Mouse (Mus musculus) brain, adult 2 months (tissue): ENCODE measurements at regions not wholly inside any gene's neighbourhood (a gene's known extent, or its start where the extent isn't known, plus 50 kb on each side); places are given as distances from the start of the nearest gene placed in this dataset.
"Not testable (repeated sequence)": the region's sequence is repeated elsewhere in the genome, so short reads cannot be mapped to it uniquely, and the experiment has no call there.

ENCODE experiments used
- DNase-seq: peaks from one replicate; pipeline ENCODE4 v3.0.0; 2011; ENCODE audit warnings: low read depth, low spot score

- not testable (repeated sequence) for DNase-seq
Measured at GRCm38 (mm10) chr11:40159161-40159560, 535.8 kb downstream of the Mat2b start.

- peak; percentile 76 for DNase-seq
Measured at GRCm38 (mm10) chr11:40149312-40149711, 545.7 kb downstream of the Mat2b start.

GRCm38 (mm10) chr11:40137803-40138202, 557.2 kb downstream of the Mat2b start:
- DNase-seq, result no peak

- DNase-seq, result peak; percentile 11
Measured at GRCm38 (mm10) chr11:40102613-40103012, 592.4 kb downstream of the Mat2b start.

GRCm38 (mm10) chr11:40074317-40074716, 620.7 kb downstream of the Mat2b start:
- no peak for DNase-seq

- no peak for DNase-seq
Measured at GRCm38 (mm10) chr11:40050503-40050902, 644.5 kb downstream of the Mat2b start.

- peak; percentile 48 for DNase-seq
Measured at GRCm38 (mm10) chr11:40027511-40027910, 667.5 kb downstream of the Mat2b start.

- DNase-seq, result no peak
Measured at GRCm38 (mm10) chr11:39999483-39999882, 695.5 kb downstream of the Mat2b start.

- no peak for DNase-seq
Measured at GRCm38 (mm10) chr11:39998612-39999011, 696.4 kb downstream of the Mat2b start.

GRCm38 (mm10) chr11:39972585-39972984, 722.4 kb downstream of the Mat2b start:
- peak; percentile 66 for DNase-seq

GRCm38 (mm10) chr11:39963705-39964104, 731.3 kb downstream of the Mat2b start:
- no peak for DNase-seq

- DNase-seq, result no peak
Measured at GRCm38 (mm10) chr11:39954426-39954825, 740.6 kb downstream of the Mat2b start.

- peak; percentile 50 for DNase-seq
Measured at GRCm38 (mm10) chr11:39944196-39944595, 750.8 kb downstream of the Mat2b start.

- no peak for DNase-seq
Measured at GRCm38 (mm10) chr11:39934216-39934615, 760.8 kb downstream of the Mat2b start.

GRCm38 (mm10) chr11:39923977-39924527, 771.0 kb downstream of the Mat2b start:
- peak; percentile 5 for DNase-seq

- DNase-seq, result peak; percentile 2
Measured at GRCm38 (mm10) chr11:39917716-39918347, 777.2 kb downstream of the Mat2b start.

- DNase-seq, result no peak
Measured at GRCm38 (mm10) chr11:39899644-39900225, 795.3 kb downstream of the Mat2b start.

- DNase-seq, result no peak
Measured at GRCm38 (mm10) chr11:39883305-39883704, 811.7 kb downstream of the Mat2b start.

- DNase-seq, result no peak
Measured at GRCm38 (mm10) chr11:39868451-39868979, 826.5 kb downstream of the Mat2b start.
